In genomic region chr9:77693405-77693804, GRCm38 (mm10) we compare ENCODE assay signal across 17 mouse cellular contexts. TPM values are rescaled to one million over a fixed set of nuclear protein-coding genes. Genes with fewer than 3 reads are reported as not detected.
A peak's percentile ranks its signal among the peaks of the same experiment; 100 is the strongest.
DNase-seq lines count a peak whose midpoint lies in the region; ATAC-seq lines count a peak whose summit lies in the region.
"Had no signal": no experiment of that assay in that cellular context is flagged by ENCODE, and none has a peak within 500 bp of the region (broad histone marks: within the 10 kb centered on the region; RNA-seq: fewer than 3 reads in every experiment).

No protein-coding gene starts in this region.

- H3K9ac ChIP-seq in kidney, embryonic 14.5 days (ENCODE audit: low read depth, low read length), result no peak overlapping the region
- H3K9ac ChIP-seq: heart, embryonic 12.5 days; limb, embryonic 12.5 days; neural tube, embryonic 12.5 days had no signal

- H3K36me3 ChIP-seq in kidney, embryonic 14.5 days (ENCODE audit: control insufficient read depth, insufficient read depth, low read length), result no peaks in the 10 kb centered on the region
- H3K36me3 ChIP-seq: heart, embryonic 12.5 days; limb, embryonic 12.5 days; neural tube, embryonic 12.5 days had no signal

- H3K27ac ChIP-seq in kidney, embryonic 14.5 days (ENCODE audit: low read depth, low read length), result no peak overlapping the region
- H3K27ac ChIP-seq: limb, embryonic 12.5 days; macrophage; neural tube, embryonic 12.5 days had no signal

- no peak for ATAC-seq in kidney, embryonic 14.5 days (ENCODE audit: low FRiP score, low TSS enrichment)
- ATAC-seq in granulocyte monocyte progenitor cell, adult 5-6 weeks (replicated peaks; ENCODE audit: poor library complexity, severe bottlenecking), result peak; percentile 65
- ATAC-seq: forebrain, embryonic 16.5 days had no signal

- no peak overlapping the region for H3K4me2 ChIP-seq in kidney, embryonic 14.5 days (replicated peaks; ENCODE audit: low read depth, low read length)
- H3K4me2 ChIP-seq: heart, embryonic 12.5 days; limb, embryonic 12.5 days; neural tube, embryonic 12.5 days had no signal

- WGBS in kidney, embryonic 14.5 days, result 88% methylated on average over 1 of the region's 1 CpGs

- no peaks in the 10 kb centered on the region for H3K27me3 ChIP-seq in kidney, embryonic 14.5 days (ENCODE audit: control insufficient read depth, insufficient read depth, low read length)
- H3K27me3 ChIP-seq: heart, embryonic 12.5 days; limb, embryonic 12.5 days; neural tube, embryonic 12.5 days had no signal

- DNase-seq in kidney, adult 11 months, result peak; percentile 18
- peak; percentile 56 for DNase-seq in A20 (ENCODE audit: low read depth, low spot score)
- peak; percentile 20 for DNase-seq in lung, postnatal 10 days
- no peak for DNase-seq in cerebellum, adult 9-10 months
- DNase-seq in frontal cortex, postnatal 36 days (ENCODE audit: low spot score in 2 of 2), result no peak
- DNase-seq: cerebellum, adult 9-11 months; gastrocnemius, postnatal 25 days; thymus, postnatal 4 days had no signal

- H3K9me3 ChIP-seq in kidney, embryonic 14.5 days (ENCODE audit: control insufficient read depth, low read length), result no peaks in the 10 kb centered on the region
- H3K9me3 ChIP-seq: limb, embryonic 12.5 days; neural tube, embryonic 12.5 days had no signal

- H3K4me1 ChIP-seq in kidney, embryonic 14.5 days (ENCODE audit: control insufficient read depth, insufficient read depth, low read length), result no peaks in the 10 kb centered on the region
- H3K4me1 ChIP-seq: heart, embryonic 12.5 days; limb, embryonic 12.5 days; neural tube, embryonic 12.5 days had no signal

- no peak overlapping the region for H3K4me3 ChIP-seq in kidney, embryonic 14.5 days (ENCODE audit: low read length)
- H3K4me3 ChIP-seq: erythroblast, embryonic 14.5 days; heart, embryonic 12.5 days; limb, embryonic 12.5 days; neural tube, embryonic 12.5 days had no signal

RNA-seq across cellular contexts. Expression of gene Klhl31, which starts 57.1 kb away (rescaled TPM):
- polyA plus RNA-seq in kidney, embryonic 14.5 days (2014; fragmentation: Nextera tagmentation; extraction: Ambion mirVana), result 0.24 and 0.26 TPM in 2 replicates
- not detected in 2 replicates for total RNA-seq in granulocyte monocyte progenitor cell, adult 5-6 weeks (2014; fragmentation: Nextera tagmentation)
- total RNA-seq in granulocyte monocyte progenitor cell, adult 5-6 weeks (2017), result not detected in 2 replicates
- polyA plus RNA-seq: erythroblast, embryonic 14.5 days; large intestine, adult 2 months; macrophage had no signal

Comparison
In these comparisons a context has a peak if more than half of its experiments do, and no peak if none do; other contexts are left out.
1. DNase-seq: peak in kidney, adult 11 months (single experiment), A20 (single experiment) and lung, postnatal 10 days (single experiment); none in cerebellum, adult 9-10 months (single experiment) and frontal cortex, postnatal 36 days (0 of 2).